Mouse (Mus musculus) gastrocnemius, postnatal 4 days (tissue): ENCODE measurements at regions not wholly inside any gene's neighbourhood (a gene's known extent, or its start where the extent isn't known, plus 50 kb on each side); places are given as distances from the start of the nearest gene placed in this dataset.

ENCODE experiments used
- DNase-seq, 2 experiments: peaks; one replicate each; pipeline ENCODE4 v3.0.0; 2021 to 2022; ENCODE audit warnings: low spot score in 2 of 2, mixed read lengths in 2 of 2

GRCm38 (mm10) chr12:77663665-77664374, 425.9 kb downstream of the Fut8 start:
- no peak for DNase-seq

GRCm38 (mm10) chr12:77666411-77666810, 428.5 kb downstream of the Fut8 start:
- no peak for DNase-seq

- no peak for DNase-seq
These were observed 429.4 kb downstream of the Fut8 start for GRCm38 (mm10) chr12:77667151-77667874.

GRCm38 (mm10) chr12:77667875-77668204, 429.9 kb downstream of the Fut8 start:
- DNase-seq = peak in 1 of 2 experiments; percentile 65

GRCm38 (mm10) chr12:77670531-77670930, 432.6 kb downstream of the Fut8 start:
- no peak for DNase-seq

GRCm38 (mm10) chr12:77674352-77674751, 436.4 kb downstream of the Fut8 start:
- DNase-seq = no peak

- no peak for DNase-seq
These were observed 436.8 kb downstream of the Fut8 start for GRCm38 (mm10) chr12:77674755-77675154.

GRCm38 (mm10) chr12:77678040-77678439, 440.1 kb downstream of the Fut8 start:
- DNase-seq = no peak

GRCm38 (mm10) chr12:77694101-77694500, 456.2 kb downstream of the Fut8 start:
- no peak for DNase-seq

GRCm38 (mm10) chr12:77696039-77696631, 458.2 kb downstream of the Fut8 start:
- no peak for DNase-seq

GRCm38 (mm10) chr12:77696662-77697061, 458.7 kb downstream of the Fut8 start:
- no peak for DNase-seq

- DNase-seq = no peak
These were observed 460.2 kb downstream of the Fut8 start for GRCm38 (mm10) chr12:77698088-77698487.

GRCm38 (mm10) chr12:77699896-77700605, 462.1 kb downstream of the Fut8 start:
- DNase-seq = no peak

- DNase-seq = no peak
These were observed 477.6 kb downstream of the Fut8 start for GRCm38 (mm10) chr12:77715506-77715905.

GRCm38 (mm10) chr12:77715979-77716378, 478.1 kb downstream of the Fut8 start:
- DNase-seq = no peak

GRCm38 (mm10) chr12:77727766-77728165, 466.3 kb upstream of the Gm6657 start:
- no peak for DNase-seq

GRCm38 (mm10) chr12:77739047-77739760, 454.8 kb upstream of the Gm6657 start:
- DNase-seq = no peak

GRCm38 (mm10) chr12:77742716-77743115, 451.3 kb upstream of the Gm6657 start:
- DNase-seq = no peak

- DNase-seq = no peak
These were observed 444.5 kb upstream of the Gm6657 start for GRCm38 (mm10) chr12:77749438-77750007.

- no peak for DNase-seq
These were observed 441.9 kb upstream of the Gm6657 start for GRCm38 (mm10) chr12:77752181-77752580.

GRCm38 (mm10) chr12:77756021-77756420, 438.0 kb upstream of the Gm6657 start:
- no peak for DNase-seq
